Mouse (Mus musculus): ENCODE measurements around the gene Tnnt1.
"Not testable (repeated sequence)": the region's sequence is repeated elsewhere in the genome, so short reads cannot be mapped to it uniquely, and the experiment has no call there.

Tnnt1 gene

DNA sequence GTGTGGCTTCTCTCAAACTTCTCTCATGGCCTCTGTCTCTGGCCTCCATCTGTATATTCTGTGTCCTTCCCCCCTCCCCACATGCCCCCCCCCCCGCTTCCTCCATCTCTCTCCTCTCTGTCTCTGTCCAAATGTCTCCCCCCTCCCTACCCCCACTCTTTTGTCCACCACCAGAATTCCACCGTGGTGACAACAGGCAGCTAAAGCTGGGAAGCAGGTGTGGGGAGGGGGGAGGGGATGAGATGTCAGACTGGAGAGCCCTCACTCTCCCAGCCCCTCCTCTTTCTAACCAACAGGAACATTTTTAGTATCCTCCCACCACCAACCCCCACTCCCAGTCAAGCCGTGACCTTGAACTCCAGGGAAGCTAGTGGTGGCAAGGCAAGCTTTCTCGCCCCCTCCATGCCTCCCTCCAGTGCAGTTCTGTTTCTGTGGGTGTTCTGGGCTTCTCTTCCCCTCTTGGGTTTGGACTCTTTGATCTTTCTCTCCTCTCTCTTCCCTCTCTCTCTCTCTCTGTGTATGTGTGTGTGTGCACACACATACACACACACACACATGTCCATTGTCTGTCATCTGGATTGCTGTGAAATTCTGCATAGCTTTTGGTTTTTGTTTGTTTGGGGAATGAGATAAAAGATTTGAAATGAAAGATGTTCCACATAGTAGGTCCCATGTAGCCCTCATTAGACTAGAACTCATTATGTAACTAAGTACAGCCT, at the start of gene Tnnt1:
Tnnt1 (minus strand) TSS at position 51 of the 719 bp plus-strand sequence.
- DNase-seq, result no peak

DNA sequence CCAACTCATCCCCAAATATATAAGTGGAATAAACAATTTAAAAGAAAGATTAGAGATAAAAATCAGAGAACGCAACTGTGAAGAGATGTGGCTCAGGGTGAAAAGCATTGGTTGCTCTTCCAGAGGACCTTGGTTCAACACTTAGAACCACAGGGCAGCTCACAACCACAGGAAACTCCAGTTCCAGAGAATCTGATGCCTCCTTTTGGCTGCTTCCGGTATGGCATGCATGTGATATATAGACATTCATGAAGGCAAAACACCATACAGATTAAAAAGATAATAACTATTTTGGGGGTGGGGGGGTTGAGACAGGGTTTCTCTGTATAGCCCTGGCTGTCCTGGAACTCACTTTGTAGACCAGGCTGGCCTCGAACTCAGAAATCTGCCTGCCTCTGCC, 46.5 kb upstream of the Tnnt1 start:
- DNase-seq, result no peak

DNA sequence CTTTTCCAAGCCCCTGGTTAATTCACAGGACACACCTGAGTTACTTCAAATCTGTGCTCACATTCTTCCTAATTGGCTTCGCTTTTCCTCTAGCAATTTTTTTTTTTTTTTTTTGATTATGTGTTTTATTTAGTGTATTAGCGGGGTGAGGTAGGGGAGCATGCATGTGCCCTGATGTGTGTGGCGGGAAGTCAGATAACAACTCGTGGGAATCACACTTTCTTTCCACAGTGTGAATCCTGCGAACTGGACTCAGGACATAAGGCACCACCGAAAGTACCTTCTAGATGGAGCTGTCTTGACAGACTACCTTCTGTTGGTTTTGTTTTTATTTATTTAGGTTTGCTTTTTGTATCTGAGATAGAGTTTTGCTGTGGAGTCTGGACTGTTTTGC, 41.0 kb upstream of the Tnnt1 start:
- DNase-seq, result no peak

DNA sequence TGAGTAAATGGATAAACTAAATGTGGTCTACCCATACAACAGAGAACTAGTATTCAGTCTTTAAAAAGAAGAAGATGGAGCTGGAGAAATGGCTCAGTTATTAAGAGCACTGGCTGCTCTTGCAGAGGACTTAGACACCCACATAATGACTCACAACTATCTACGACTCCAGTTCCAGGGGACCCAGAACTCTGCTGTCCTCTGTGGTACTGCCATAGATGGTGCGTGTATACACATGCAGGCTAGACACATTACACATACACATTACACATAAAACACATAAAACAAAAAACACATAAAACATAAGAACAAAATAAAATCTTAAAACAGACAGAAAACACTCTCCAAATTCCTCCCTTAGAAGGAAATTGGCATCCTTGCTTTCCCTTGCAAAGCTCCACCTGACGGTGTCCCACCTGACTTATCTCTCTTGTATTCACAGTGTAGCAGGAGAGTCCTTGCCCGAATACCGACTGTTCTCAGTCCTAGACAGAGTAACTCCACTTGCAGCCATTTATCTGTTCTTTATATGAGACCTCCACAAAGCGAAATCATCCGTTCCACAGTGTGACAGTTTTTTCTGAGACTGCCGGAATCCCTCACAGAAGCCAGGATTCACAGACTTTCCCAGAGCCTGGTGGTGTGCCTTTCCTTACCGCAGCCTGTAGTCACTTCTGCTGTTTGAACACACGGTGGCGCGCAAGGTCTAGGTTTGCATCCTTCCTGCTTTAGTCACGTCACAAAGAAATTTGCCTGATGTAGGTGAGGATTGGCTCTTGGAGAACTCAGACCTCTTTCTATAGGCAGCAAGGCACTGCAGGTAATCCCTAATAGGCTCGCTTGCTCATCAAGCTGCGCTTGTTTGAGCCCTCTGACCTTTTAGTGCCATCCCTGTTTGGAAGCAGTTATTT, 40.3 kb upstream of the Tnnt1 start:
- peak; percentile 62 to 84 for DNase-seq

DNA sequence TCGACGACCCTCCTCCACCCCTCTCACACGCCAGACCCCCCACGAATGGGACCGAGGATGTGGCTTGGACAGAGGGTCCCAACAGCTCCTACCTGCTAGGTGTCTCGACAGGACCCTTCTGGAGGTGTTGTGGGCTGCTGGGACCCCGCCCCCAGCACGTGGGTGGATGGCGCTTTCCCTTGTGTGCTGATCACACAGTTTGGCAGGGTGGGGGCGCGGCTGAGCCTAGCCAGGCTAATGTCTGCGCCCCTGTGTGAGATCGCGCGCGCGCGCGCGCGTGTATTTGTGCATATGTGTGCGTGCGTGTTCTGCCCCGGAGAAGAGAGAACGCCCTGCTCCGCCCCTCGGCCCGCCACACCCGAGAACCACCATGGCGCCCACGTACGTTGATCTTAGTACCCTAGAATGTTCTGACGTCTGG, 31.0 kb upstream of the Tnnt1 start, which contains the start of gene Syt5:
Syt5 (minus strand) TSS at position 321 of the 421 bp plus-strand sequence.
- DNase-seq, result no peak

DNA sequence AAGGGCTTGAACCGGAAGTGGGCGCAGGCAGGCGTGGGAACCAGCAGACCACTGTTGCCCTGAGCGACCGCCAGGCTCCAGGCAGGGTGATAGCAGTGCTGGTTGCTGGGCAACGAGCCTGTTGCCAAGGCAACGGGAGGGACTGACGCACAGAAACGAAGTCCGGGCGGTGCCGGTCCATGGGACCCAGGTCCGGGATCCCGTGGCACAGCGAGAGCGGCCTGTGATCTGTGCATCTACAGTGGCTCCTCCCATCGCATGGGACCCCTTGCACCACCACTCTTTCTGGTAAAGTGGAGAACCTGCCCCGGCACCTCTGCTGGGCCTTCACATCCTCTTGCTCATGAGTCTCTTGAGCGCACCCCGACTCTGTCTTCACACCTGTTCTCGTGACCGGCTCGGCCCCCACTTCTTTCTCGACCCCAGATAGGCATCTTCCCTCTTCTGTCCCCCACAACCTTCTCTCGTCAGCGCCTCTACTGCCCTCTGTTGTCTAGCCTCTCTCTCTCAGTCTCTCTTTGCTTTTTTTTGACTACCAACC, 30.5 kb upstream of the Tnnt1 start:
- peak; percentile 26 to 42 for DNase-seq

DNA sequence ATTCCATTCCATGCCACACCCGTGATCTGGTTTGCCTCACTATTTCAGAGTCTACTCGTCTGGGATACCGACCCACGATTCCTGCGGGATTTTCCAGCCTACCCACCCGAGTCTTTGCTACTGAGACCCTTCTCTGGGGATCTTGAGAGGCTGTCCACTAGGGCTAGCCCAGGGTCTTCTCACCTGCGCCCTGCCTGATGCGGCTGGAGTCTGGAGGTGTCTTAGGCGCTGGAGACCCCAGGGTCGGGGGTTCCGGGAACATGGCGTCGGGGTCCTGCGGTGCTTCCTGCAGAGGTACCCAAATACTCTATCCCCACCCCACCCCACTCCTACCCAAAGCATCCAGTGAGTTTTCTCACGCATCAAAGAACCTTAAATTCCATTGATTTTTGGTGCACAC, 29.9 kb upstream of the Tnnt1 start:
- no peak for DNase-seq

DNA sequence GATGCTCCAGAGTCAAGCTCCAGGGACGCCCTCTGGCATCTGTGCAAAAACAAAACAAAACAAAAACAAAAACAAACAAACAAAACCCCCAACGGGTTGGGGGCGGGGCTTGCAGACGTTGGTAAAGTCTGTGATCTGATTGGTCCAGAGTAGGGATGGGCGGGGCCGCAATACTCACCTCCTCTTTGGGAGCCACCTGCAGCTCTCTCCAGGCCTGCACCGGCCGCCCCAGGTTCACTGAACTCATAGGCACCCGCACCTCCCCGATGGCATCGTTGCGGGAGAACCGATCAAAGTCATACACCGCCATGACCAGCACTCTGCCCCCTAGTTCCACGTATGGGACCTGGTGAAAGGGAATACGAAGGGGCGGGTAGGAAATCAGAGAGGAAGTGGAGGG, 25.8 kb upstream of the Tnnt1 start:
- DNase-seq, result peak in 1 of 2 experiments; percentile 17

DNA sequence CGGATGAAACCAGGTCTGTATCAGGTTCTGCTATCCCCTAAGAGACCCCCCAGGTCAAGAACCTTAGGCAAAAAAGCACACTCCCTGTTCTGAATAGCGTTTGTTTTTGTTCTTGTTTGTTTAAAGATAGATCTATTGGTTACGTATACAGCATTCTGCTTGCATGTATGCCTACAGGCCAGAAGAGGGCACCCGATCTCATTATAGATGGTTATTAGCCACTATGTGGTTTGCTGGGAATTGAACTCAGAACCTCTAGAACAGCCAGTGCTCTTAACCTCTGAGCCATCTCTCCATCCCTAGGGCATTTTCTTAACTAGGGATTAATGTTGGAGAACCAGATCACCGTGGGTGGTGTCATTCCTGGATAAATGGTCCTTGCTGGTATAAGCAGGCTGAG, 25.2 kb upstream of the Tnnt1 start:
- DNase-seq, result no peak

DNA sequence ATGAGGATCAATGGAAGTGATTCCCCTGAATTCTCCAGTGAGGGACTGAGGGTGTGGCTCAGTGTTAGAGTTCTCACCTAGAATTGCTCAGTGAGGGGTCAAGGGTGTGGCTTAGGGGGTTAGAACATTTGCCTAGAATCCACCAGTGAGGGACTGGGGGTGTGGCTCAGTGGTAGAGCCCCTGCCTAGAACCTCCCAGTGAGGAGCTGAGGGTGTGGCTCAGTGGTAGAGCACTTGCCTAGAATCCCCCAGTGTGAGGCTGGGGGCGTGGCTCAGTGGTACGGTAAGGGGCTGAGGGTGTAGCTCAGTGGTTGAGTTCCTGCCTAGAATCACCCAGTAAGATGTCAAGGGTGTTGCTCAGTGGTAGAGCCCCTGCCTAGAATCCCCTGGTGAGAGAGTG, 22.8 kb upstream of the Tnnt1 start:
- no peak for DNase-seq

DNA sequence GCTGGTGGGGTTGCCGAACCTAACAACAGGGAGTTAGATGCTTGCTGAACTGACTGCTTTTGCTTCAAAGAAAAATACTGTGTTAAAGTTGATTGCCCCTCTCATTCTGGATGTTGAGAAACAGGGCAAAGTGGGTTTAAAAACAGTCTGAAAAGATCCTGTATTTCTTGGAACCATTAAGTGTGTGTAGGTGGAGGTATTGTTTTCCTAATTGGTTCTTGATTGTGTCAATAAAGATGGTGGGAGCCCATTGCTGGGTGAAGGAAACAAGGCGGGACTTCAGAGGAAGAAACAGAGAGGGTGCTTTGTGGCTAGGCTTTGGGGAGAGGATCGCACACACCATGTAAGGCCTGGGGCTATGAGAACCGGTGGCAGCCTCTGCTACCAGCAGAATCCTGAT, 21.0 kb upstream of the Tnnt1 start:
- no peak for DNase-seq

DNA sequence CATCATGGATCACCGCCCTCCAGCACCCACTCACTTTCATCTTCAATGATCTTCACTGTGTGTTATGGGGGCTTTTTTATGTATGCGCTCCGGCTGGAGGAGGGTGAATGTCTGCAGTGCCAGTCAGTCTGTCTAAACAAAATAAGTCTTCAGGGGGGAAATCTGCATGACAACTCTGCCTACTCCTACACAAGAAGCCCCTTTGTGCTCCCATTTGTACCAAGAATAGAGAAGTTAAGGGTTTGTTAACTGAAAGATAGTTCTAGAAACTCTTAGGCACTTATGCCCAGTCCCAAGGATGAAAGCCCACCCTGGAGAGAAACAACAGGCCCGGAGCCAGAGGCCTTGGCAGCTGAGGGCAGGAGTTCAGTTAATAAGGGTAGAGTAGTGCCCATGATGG, 20.2 kb upstream of the Tnnt1 start:
- DNase-seq, result no peak

DNA sequence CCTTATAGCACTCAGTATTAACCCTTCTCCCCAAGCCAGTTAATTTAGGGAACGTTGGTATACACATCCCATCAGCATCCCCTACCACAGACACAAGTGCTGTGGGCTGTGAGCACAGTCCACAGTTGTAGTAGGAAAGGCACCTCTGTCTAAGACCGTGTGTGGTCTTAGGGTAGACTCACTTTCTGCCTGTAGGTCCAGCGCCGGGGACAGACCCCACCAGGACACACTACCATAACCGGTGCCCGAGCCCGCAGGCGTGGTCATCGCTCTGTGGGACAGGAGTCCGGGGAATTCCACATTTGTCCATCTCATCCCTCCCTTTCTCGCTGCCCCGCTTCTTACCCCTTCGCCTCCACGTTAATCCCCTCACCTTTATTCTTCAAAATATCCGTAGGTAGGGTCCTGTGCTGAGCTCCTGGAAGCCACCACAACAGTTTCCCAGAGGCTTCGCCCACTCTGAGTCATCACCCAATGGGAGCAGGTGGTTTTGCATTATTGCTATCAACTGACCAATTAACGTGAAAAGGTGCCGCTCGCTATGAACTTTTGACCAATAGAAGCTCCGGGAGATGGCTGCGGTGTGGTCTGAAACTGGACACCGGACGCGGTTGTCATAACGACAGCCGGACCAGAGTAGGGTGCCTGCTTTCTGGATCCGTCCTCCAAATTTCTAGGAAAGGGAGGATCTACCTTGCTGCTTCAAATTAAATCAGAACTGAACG, 16.0 kb upstream of the Tnnt1 start, which contains the start of gene Dnaaf3:
Dnaaf3 (minus strand) TSS at position 449 of the 725 bp plus-strand sequence.
- DNase-seq, result peak; percentile 82 to 85

DNA sequence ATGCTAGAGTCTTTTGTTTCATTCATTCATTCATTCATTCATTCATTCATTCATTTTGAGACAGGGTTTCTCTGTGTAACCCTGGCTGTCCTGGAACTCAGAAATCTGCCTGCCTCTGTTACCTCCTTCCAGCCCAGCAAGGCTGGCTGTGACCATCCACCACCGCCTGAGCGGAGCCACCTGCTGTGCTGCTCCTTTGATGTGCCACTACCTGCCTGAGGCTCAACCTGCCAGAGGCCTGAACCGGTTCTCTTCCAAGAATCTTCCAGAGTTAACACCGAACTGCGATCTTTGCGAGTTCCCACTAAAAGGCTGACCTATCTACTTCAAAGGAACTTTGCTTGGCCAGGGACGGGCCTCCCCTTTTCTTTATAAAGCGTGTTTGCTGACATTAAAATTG, 14.0 kb upstream of the Tnnt1 start:
- DNase-seq, result not testable (repeated sequence)

DNA sequence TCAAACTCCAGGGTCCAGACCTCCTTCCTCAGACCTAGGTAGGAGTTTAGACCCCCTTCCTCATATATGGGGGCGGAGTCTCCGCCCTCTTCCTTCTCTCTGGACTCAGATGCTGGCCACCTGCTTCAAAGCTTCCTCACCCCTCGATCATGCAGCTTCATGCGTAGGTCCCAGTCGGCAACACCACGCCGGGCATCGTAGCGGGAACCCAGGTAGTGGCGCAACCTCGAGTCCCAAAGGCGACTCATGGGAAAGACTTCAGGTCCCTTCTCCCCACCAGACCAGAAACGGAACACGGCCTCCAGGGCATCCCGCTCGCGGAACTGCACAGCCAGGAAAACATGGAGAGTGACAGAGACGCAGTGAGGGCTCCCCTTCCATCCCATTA, 11.1 kb upstream of the Tnnt1 start:
- DNase-seq, result no peak

DNA sequence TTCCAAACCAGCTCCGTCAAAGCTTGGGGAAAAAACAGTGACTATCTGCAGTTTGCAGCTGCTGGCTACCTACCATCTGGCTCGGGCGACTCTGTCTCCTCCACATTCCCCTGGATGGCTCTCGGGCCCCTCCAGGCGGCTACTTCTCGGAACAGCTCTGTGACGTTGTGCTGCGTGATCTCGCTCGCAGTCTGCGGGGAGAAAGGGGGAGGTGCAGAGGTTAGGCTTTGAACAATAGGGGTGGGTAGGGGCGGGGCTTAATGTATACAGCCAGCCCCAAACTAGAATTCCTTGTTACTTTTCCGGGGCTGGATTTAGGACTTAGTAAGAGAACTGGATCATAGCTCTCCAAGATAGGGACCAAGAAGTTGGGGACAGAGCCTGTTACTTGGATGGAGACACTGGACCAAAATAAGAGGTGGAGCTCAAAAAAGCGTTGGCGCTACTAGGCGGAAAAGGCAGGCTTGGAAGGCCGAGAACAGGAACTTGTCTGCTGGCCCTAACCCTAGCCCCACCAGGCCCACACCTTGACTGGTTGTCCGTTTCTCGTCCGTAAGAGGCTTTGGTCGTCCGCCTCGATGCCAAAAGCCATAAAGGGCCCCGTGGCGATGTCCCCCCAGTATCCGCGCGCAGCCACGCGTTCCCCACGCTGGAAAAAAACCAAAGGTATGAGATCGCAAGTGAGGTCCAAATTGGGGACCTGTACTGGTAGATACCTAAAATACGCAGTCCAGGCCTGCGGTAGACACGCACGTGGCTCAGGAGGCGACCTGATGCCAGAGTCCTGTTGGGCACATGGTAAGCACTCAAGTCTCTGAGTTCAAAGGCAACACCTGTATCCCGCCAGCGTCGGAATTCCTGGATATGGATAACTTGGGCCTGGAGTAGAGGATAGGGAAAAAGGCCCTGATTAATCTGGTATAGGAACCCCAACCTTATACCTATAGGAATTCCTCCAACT, 10.4 kb upstream of the Tnnt1 start:
- DNase-seq, result peak; percentile 65 to 83

DNA sequence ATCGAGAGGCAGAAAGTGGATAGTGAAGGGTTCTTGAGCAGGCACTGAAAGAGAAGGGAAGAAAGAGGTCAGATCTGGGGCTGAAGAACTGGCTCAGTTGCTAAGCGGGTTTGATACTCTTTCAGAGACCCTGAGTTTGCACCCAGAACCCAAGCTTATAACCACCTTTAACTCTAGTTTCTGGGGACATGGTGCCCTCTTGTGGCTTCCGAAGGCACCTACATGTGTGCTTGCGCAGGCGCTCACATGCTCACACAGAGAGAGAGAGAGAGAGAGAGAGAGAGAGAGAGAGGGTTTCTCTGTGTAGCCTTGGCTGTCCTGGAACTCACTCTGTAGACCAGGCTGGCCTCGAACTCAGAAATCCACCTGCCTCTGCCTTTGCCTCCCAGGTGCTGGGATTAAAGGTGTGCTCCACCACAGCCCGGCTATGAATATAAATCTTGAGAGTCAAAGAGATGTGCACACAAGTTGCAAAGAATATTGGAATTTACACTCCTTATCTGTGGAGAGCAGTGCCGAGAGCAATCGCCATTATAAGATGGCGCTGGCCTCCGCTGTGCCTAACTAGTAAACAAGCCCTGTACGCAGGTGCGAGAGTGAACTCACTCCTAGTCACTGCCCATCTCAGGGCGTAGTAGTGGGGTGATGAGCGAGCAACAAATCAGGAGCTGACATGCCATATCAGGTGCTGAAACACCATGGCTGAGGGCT, 8.2 kb upstream of the Tnnt1 start, which contains the start of gene Tnni3:
Tnni3 (minus strand) TSS at position 18 of the 711 bp plus-strand sequence.
- peak in 1 of 2 experiments; percentile 66 for DNase-seq

DNA sequence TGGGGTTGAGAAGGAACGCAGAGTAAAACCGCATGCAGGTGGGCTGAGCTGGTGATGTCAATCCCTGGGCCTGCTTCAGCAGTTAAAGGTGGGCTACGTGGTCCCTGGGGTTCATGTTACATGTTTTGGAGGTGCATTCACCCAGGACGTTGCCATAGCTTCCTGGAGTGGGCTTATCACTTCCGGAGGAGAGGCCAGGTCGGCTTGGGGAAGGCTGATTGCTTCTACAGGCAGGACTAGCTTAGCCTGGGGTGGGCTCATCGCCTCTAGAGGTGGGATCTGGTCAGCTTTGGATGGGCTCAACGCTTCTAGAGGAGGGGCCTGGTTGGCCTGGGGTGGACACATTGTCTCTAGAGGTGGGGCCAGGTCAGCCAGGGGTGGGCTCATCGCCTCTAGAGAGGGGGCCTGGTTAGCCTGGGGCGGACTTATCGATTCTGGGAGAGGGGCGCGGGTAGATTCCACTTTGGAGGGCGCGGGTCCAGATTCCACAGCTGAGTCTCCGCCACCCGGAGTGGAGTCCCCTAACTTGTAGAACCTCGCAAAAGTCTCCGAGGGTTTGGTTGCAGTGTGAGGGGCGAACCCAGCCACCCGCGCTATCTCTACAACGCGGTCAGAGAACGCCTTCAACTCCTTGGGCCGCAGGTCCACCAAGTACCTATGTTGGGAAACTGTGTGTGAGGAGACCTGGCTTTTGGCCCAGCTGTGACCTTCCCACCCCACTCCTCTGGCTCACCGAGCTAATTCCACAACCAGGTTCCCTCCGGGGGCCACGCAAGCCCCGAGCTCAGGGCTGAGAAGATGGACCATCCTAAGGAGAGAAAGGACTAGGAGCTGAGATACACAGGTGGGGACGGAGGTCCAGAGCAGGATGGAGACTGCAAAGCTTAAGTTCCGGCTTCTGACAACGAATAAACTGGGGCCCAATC, 7.3 kb upstream of the Tnnt1 start:
- no peak for DNase-seq

DNA sequence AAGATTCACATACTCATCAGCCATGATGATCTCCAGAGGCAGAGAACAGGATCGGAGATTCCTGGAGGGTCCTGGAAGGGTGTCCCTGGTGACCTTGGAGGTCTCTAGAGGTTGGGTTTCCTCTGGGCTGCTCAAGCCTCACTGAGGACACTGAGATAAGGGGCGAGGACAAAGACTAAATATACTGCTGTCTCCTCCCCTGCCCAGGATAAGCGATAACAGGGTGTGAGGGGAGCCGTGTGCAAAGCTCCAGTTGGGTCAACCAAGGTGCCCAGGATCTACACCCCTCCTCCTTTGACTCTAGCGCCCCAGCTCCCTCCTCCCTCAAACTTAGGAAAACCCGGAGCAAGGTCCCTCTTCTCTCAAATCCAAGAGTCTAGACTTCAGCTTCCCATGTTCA, 6.1 kb upstream of the Tnnt1 start:
- no peak for DNase-seq

Measured in kidney, postnatal 36 days (tissue).